Mouse (Mus musculus) hindbrain, embryonic 10.5 days (tissue): ENCODE measurements at regions not wholly inside any gene's neighbourhood (a gene's known extent, or its start where the extent isn't known, plus 50 kb on each side); places are given as distances from the start of the nearest gene placed in this dataset.

Experiments used
- DNase-seq: peaks from one replicate; pipeline ENCODE4 v3.0.0-alpha.2; 2017; ENCODE audit warnings: low spot score
- H3K27ac ChIP-seq: fragments of 300-500 bp; sonication (generic); 2 replicates; pipeline ENCODE4 v1.5.1; 2016; ENCODE audit warnings: mild to moderate bottlenecking, moderate library complexity
- H3K27me3 ChIP-seq: fragments of 300-500 bp; sonication (generic); 2 replicates; pipeline ENCODE4 v1.6.1; 2016; ENCODE audit warnings: mild to moderate bottlenecking; ENCODE audit not compliant: poor library complexity, insufficient read depth, severe bottlenecking
- H3K36me3 ChIP-seq: fragments of 300-500 bp; sonication (generic); 2 replicates; pipeline ENCODE4 v1.6.1; 2016; ENCODE audit warnings: mild to moderate bottlenecking, moderate library complexity
- H3K4me1 ChIP-seq: fragments of 300-500 bp; sonication (generic); replicated peaks from 2 replicates; pipeline ENCODE4 v1.6.1; 2016; ENCODE audit warnings: mild to moderate bottlenecking
- H3K4me3 ChIP-seq: fragments of 300-500 bp; sonication (generic); 2 replicates; pipeline ENCODE4 v1.5.1; 2016; ENCODE audit warnings: mild to moderate bottlenecking, moderate library complexity
- H3K9me3 ChIP-seq: fragments of 300-500 bp; sonication (generic); 2 replicates; pipeline ENCODE4 v1.6.1; 2016; ENCODE audit warnings: mild to moderate bottlenecking, moderate library complexity
- WGBS: fragments of 180-500 bp; shearing (Covaris S2); methylation state at CpG from one replicate; pipeline ENCODE4 v1.1.7; 2016; 5-methylcytosine and 5-hydroxymethylcytosine counted together

GRCm38 (mm10) chr5:47185868-47186267, 797.1 kb upstream of the Slit2 start:
- DNase-seq: no peak
- Histone ChIP-seq H3K4me1 (no peaks in the 10 kb centered on the region), H3K9me3 (no peaks in the 10 kb centered on the region), H3K4me3 (no peak overlapping the region), H3K27ac (no peak overlapping the region), H3K27me3 (no peaks in the 10 kb centered on the region), H3K36me3 (no peaks in the 10 kb centered on the region)

GRCm38 (mm10) chr5:47202164-47202914, 780.6 kb upstream of the Slit2 start:
- DNase-seq: no peak
- WGBS: 81% methylated on average over 3 of the region's 3 CpGs
- no peaks in the 10 kb centered on the region for H3K27me3 ChIP-seq

GRCm38 (mm10) chr5:47202915-47203296, 780.0 kb upstream of the Slit2 start:
- no peak for DNase-seq
- H3K27ac ChIP-seq: no peak overlapping the region
- H3K4me1 ChIP-seq: no peaks in the 10 kb centered on the region
- WGBS: 90% methylated on average over 1 of the region's 1 CpGs
- no peaks in the 10 kb centered on the region for H3K27me3 ChIP-seq
- no peaks in the 10 kb centered on the region for H3K36me3 ChIP-seq
- H3K9me3 ChIP-seq: no peaks in the 10 kb centered on the region
- no peak overlapping the region for H3K4me3 ChIP-seq

More at GRCm38 (mm10) chr5:47202164-47202914, 780.6 kb upstream of the Slit2 start:
- Histone ChIP-seq H3K36me3 (no peaks in the 10 kb centered on the region), H3K27ac (no peak overlapping the region), H3K9me3 (0 out of 2 replicates have a peak, but pooled peaks cover 2% of the 10 kb centered on the region), H3K4me3 (no peak overlapping the region), H3K4me1 (no peaks in the 10 kb centered on the region)

GRCm38 (mm10) chr5:47210542-47210941, 772.4 kb upstream of the Slit2 start:
- DNase-seq: no peak
- Histone ChIP-seq H3K27ac (no peak overlapping the region), H3K27me3 (no peaks in the 10 kb centered on the region), H3K4me1 (no peaks in the 10 kb centered on the region), H3K4me3 (no peak overlapping the region), H3K9me3 (no peaks in the 10 kb centered on the region), H3K36me3 (no peaks in the 10 kb centered on the region)
- WGBS: 55% methylated on average over 1 of the region's 1 CpGs

- no peak for DNase-seq
- Histone ChIP-seq H3K9me3 (no peaks in the 10 kb centered on the region), H3K27me3 (no peaks in the 10 kb centered on the region), H3K36me3 (no peaks in the 10 kb centered on the region), H3K27ac (no peak overlapping the region), H3K4me3 (no peak overlapping the region), H3K4me1 (no peaks in the 10 kb centered on the region)
These were observed 767.5 kb upstream of the Slit2 start for GRCm38 (mm10) chr5:47215421-47215820.

- no peaks in the 10 kb centered on the region for H3K9me3 ChIP-seq
- 87% methylated on average over 1 of the region's 1 CpGs for WGBS
- H3K4me3 ChIP-seq: no peak overlapping the region
- no peak overlapping the region for H3K27ac ChIP-seq
- no peaks in the 10 kb centered on the region for H3K27me3 ChIP-seq
- DNase-seq: no peak
- H3K36me3 ChIP-seq: no peaks in the 10 kb centered on the region
- H3K4me1 ChIP-seq: no peaks in the 10 kb centered on the region
These were observed 757.7 kb upstream of the Slit2 start for GRCm38 (mm10) chr5:47225247-47225646.

- no peak overlapping the region for H3K27ac ChIP-seq
- WGBS: 73% methylated on average over 1 of the region's 1 CpGs
These were observed 746.8 kb upstream of the Slit2 start for GRCm38 (mm10) chr5:47236094-47236493.

GRCm38 (mm10) chr5:47240060-47240459, 742.9 kb upstream of the Slit2 start:
- H3K4me3 ChIP-seq: no peak overlapping the region
- H3K27me3 ChIP-seq: no peaks in the 10 kb centered on the region
- H3K27ac ChIP-seq: no peak overlapping the region
- no peak for DNase-seq
- WGBS: 87% methylated on average over 2 of the region's 2 CpGs
- no peaks in the 10 kb centered on the region for H3K36me3 ChIP-seq
- H3K4me1 ChIP-seq: no peaks in the 10 kb centered on the region
- no peaks in the 10 kb centered on the region for H3K9me3 ChIP-seq

More at GRCm38 (mm10) chr5:47236094-47236493, 746.8 kb upstream of the Slit2 start:
- H3K36me3 ChIP-seq: no peaks in the 10 kb centered on the region
- H3K4me3 ChIP-seq: no peak overlapping the region
- no peak for DNase-seq
- no peaks in the 10 kb centered on the region for H3K9me3 ChIP-seq
- H3K27me3 ChIP-seq: no peaks in the 10 kb centered on the region
- no peaks in the 10 kb centered on the region for H3K4me1 ChIP-seq

GRCm38 (mm10) chr5:47240586-47240985, 742.4 kb upstream of the Slit2 start:
- Histone ChIP-seq H3K27ac (no peak overlapping the region), H3K4me1 (no peaks in the 10 kb centered on the region), H3K36me3 (no peaks in the 10 kb centered on the region), H3K9me3 (no peaks in the 10 kb centered on the region), H3K4me3 (no peak overlapping the region), H3K27me3 (no peaks in the 10 kb centered on the region)
- no peak for DNase-seq
- 88% methylated on average over 7 of the region's 7 CpGs for WGBS

- Histone ChIP-seq H3K4me1 (no peaks in the 10 kb centered on the region), H3K27me3 (no peaks in the 10 kb centered on the region), H3K9me3 (no peaks in the 10 kb centered on the region), H3K27ac (no peak overlapping the region), H3K36me3 (no peaks in the 10 kb centered on the region), H3K4me3 (no peak overlapping the region)
- DNase-seq: no peak
These were observed 728.0 kb upstream of the Slit2 start for GRCm38 (mm10) chr5:47254835-47255369.

- Histone ChIP-seq H3K9me3 (no peaks in the 10 kb centered on the region), H3K4me3 (no peak overlapping the region), H3K4me1 (peaks cover 13% of the 10 kb centered on the region; the same call in 1 of the 2 replicates), H3K27ac (no peak overlapping the region), H3K36me3 (no peaks in the 10 kb centered on the region), H3K27me3 (no peaks in the 10 kb centered on the region)
- peak; percentile 4 for DNase-seq
- WGBS: 53% methylated on average over 5 of the region's 5 CpGs
These were observed 721.1 kb upstream of the Slit2 start for GRCm38 (mm10) chr5:47261658-47262411.

- H3K9me3 ChIP-seq: no peaks in the 10 kb centered on the region
- WGBS: 79% methylated on average over 3 of the region's 3 CpGs
- no peak for DNase-seq
- peaks cover 19% of the 10 kb centered on the region for H3K4me1 ChIP-seq
- no peaks in the 10 kb centered on the region for H3K36me3 ChIP-seq
- no peaks in the 10 kb centered on the region for H3K27me3 ChIP-seq
- H3K4me3 ChIP-seq: no peak overlapping the region
- no peak overlapping the region for H3K27ac ChIP-seq
These were observed 710.3 kb upstream of the Slit2 start for GRCm38 (mm10) chr5:47272642-47273041.
